Mouse (Mus musculus) lung, postnatal 0 days (tissue): ENCODE data around the gene Phpt1. TPM values are rescaled to one million over a fixed set of nuclear protein-coding genes. Genes with fewer than 3 reads are reported as not detected.

Experiments
- ATAC-seq: fragments of 200-750 bp; cut with Nextera tagmentation; 2 replicates; pipeline ENCODE4 v1.8.0; 2017; ENCODE audit warnings: moderate library complexity
- DNase-seq: peaks from one replicate; pipeline ENCODE4 v3.0.0-alpha.2; 2016; ENCODE audit warnings: low spot score
- H3K27ac ChIP-seq: fragments of 300-500 bp; sonication (generic); 2 replicates; pipeline ENCODE4 v1.5.1; 2014; ENCODE audit warnings: antibody characterized with exemption, mild to moderate bottlenecking, low read length, mixed read lengths
- H3K27me3 ChIP-seq: fragments of 300-500 bp; sonication (generic); replicated peaks from 2 replicates; pipeline ENCODE4 v1.6.1; 2014; ENCODE audit warnings: low read length, mixed read lengths; ENCODE audit not compliant: insufficient read depth
- H3K36me3 ChIP-seq: fragments of 300-500 bp; sonication (generic); 2 replicates; pipeline ENCODE4 v1.6.1; 2014; ENCODE audit warnings: low read length, mixed read lengths; ENCODE audit not compliant: insufficient read depth
- H3K4me1 ChIP-seq: fragments of 300-500 bp; sonication (generic); 2 replicates; pipeline ENCODE4 v1.6.1; 2014; ENCODE audit warnings: antibody characterized with exemption, low read depth, low read length, mixed read lengths; ENCODE audit not compliant: insufficient read depth
- H3K4me2 ChIP-seq: fragments of 300-500 bp; sonication (generic); replicated peaks from 2 replicates; pipeline ENCODE4 v1.6.1; 2014; ENCODE audit warnings: low read depth, mild to moderate bottlenecking, low read length, moderate library complexity, mixed read lengths
- H3K4me3 ChIP-seq: fragments of 300-500 bp; sonication (generic); 2 replicates; pipeline ENCODE4 v1.5.1; 2014; ENCODE audit warnings: low read depth, low read length
- H3K9ac ChIP-seq: fragments of 300-500 bp; sonication (generic); replicated peaks from 2 replicates; pipeline ENCODE4 v1.6.1; 2014; ENCODE audit warnings: low read depth, mild to moderate bottlenecking
- H3K9me3 ChIP-seq: fragments of 300-500 bp; sonication (generic); 2 replicates; pipeline ENCODE4 v1.6.1; 2016; ENCODE audit warnings: low read length, mixed read lengths
- CTCF ChIP-seq: IDR thresholded peaks from 2 replicates; pipeline ENCODE4 v1.5.1; 2016; ENCODE audit warnings: antibody characterized with exemption, mild to moderate bottlenecking
- EP300 ChIP-seq: IDR thresholded peaks from 2 replicates; pipeline ENCODE4 v1.6.1; 2016; ENCODE audit warnings: antibody characterized with exemption, mild to moderate bottlenecking, control low read depth
- WGBS: fragments of 180-500 bp; shearing (Covaris S2); extraction: QIAGEN DNeasy Blood & Tissue Kit; methylation state at CpG from one replicate; pipeline ENCODE4 v1.1.7; 2014; 5-methylcytosine and 5-hydroxymethylcytosine counted together
- polyA plus RNA-seq: library from polyadenylated mRNA; unstranded; fragments of >200 nt; fragmentation: Nextera tagmentation; extraction: Ambion mirVana; gene quantifications from 2 replicates; pipeline ENCODE4 v1.2.1, GENCODE M21; 2015

The Phpt1 gene
- polyA plus RNA-seq, 1 experiment from 2014 or later, result 103 TPM

GRCm38 (mm10) chr2:25580621-25581101, 5.6 kb upstream of the Phpt1 start:
- 31% methylated on average over 6 of the region's 6 CpGs for WGBS
- ATAC-seq (no peak), DNase-seq (no peak)
- H3K27me3 ChIP-seq, result peaks cover 53% of the 10 kb centered on the region
- no peaks in the 10 kb centered on the region for H3K9me3 ChIP-seq
- TF ChIP-seq CTCF, result no peak
- no peak for TF ChIP-seq EP300
- H3K4me1 ChIP-seq, result peaks cover 26% of the 10 kb centered on the region
- no peak overlapping the region for H3K4me3 ChIP-seq
- no peak overlapping the region for H3K4me2 ChIP-seq
- H3K27ac ChIP-seq, result no peak overlapping the region
- H3K9ac ChIP-seq, result no peak overlapping the region
- H3K36me3 ChIP-seq, result 0 out of 2 replicates have a peak, but pooled peaks cover 5% of the 10 kb centered on the region

GRCm38 (mm10) chr2:25579737-25580460, 4.9 kb upstream of the Phpt1 start:
- H3K4me2 ChIP-seq, result peak overlapping the region; percentile 33; the same call in 1 of the 2 replicates
- H3K4me1 ChIP-seq, result peaks cover 28% of the 10 kb centered on the region
- DNase-seq (peak; percentile 43), ATAC-seq (no peak)
- 5% methylated on average over 27 of the region's 27 CpGs for WGBS
- no peak overlapping the region for H3K9ac ChIP-seq
- no peaks in the 10 kb centered on the region for H3K36me3 ChIP-seq
- no peaks in the 10 kb centered on the region for H3K9me3 ChIP-seq
- peak overlapping the region; percentile 24; the same call in 1 of the 2 replicates for H3K4me3 ChIP-seq
- peaks cover 53% of the 10 kb centered on the region for H3K27me3 ChIP-seq
- TF ChIP-seq CTCF, result peak; percentile 68
- TF ChIP-seq EP300, result no peak
- H3K27ac ChIP-seq, result no peak overlapping the region

GRCm38 (mm10) chr2:25578796-25579736, 4.0 kb upstream of the Phpt1 start:
- DNase-seq (no peak), ATAC-seq (no peak)
- no peaks in the 10 kb centered on the region for H3K36me3 ChIP-seq
- H3K9me3 ChIP-seq, result no peaks in the 10 kb centered on the region
- WGBS, result 5% methylated on average over 72 of the region's 77 CpGs
- H3K4me2 ChIP-seq, result peak overlapping the region; percentile 33; the same call in 1 of the 2 replicates
- no peak overlapping the region for H3K27ac ChIP-seq
- H3K4me3 ChIP-seq, result peak overlapping the region; percentile 24
- peaks cover 53% of the 10 kb centered on the region for H3K27me3 ChIP-seq
- TF ChIP-seq CTCF, result no peak
- no peak for TF ChIP-seq EP300
- H3K9ac ChIP-seq, result no peak overlapping the region
- H3K4me1 ChIP-seq, result peaks cover 28% of the 10 kb centered on the region

- peak overlapping the region; percentile 34 for H3K4me2 ChIP-seq
- 7% methylated on average over 71 of the region's 75 CpGs for WGBS
- H3K4me1 ChIP-seq, result peaks cover 28% of the 10 kb centered on the region
- no peaks in the 10 kb centered on the region for H3K9me3 ChIP-seq
- DNase-seq, result no peak
- ATAC-seq, result no peak
- peaks cover 53% of the 10 kb centered on the region for H3K27me3 ChIP-seq
- no peak overlapping the region for H3K9ac ChIP-seq
- peak overlapping the region; percentile 10; the same call in 1 of the 2 replicates for H3K4me3 ChIP-seq
- H3K36me3 ChIP-seq, result no peaks in the 10 kb centered on the region
- no peak overlapping the region for H3K27ac ChIP-seq
- TF ChIP-seq CTCF (peak; percentile 44), EP300 (no peak)
These were observed 3.1 kb upstream of the Phpt1 start for GRCm38 (mm10) chr2:25577951-25578795.

- Histone ChIP-seq H3K4me1 (peaks cover 28% of the 10 kb centered on the region), H3K36me3 (no peaks in the 10 kb centered on the region), H3K4me3 (peak overlapping the region; percentile 10; the same call in 1 of the 2 replicates), H3K9ac (no peak overlapping the region), H3K27me3 (peaks cover 53% of the 10 kb centered on the region), H3K4me2 (peak overlapping the region; percentile 34), H3K27ac (no peak overlapping the region), H3K9me3 (no peaks in the 10 kb centered on the region)
- ATAC-seq, result no peak
- no peak for TF ChIP-seq CTCF
- no peak for TF ChIP-seq EP300
- 14% methylated on average over 92 of the region's 92 CpGs for WGBS
- no peak for DNase-seq
These were observed 2.2 kb upstream of the Phpt1 start for GRCm38 (mm10) chr2:25576965-25577891.
